Mouse (Mus musculus): ENCODE measurements at regions not wholly inside any gene's neighbourhood (a gene's known extent, or its start where the extent isn't known, plus 50 kb on each side); places are given as distances from the start of the nearest gene placed in this dataset.
A peak's percentile ranks its signal among the peaks of the same experiment; 100 is the strongest.

DNA sequence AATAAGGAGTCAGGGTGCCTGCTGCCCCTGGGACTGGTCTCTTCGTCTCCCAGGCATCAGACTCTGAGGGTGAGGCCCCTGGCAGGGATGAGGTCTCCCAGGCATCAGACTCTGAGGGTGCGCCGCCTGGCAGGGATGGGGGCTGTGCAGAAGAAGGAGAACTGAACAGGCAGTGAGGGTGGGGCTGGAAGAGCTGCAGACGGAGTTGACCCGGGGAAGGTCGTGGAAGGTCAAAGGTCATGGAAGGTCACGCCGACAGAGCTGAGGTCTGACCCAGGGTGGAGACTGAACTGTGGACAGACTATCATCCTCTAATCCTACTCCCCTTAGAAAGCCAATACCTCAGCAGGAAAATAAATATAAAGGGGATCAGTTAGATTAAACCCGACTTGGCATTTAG is 50.6 kb upstream of the Grik3 start:
- no peak for DNase-seq (ENCODE audit: low spot score)

DNA sequence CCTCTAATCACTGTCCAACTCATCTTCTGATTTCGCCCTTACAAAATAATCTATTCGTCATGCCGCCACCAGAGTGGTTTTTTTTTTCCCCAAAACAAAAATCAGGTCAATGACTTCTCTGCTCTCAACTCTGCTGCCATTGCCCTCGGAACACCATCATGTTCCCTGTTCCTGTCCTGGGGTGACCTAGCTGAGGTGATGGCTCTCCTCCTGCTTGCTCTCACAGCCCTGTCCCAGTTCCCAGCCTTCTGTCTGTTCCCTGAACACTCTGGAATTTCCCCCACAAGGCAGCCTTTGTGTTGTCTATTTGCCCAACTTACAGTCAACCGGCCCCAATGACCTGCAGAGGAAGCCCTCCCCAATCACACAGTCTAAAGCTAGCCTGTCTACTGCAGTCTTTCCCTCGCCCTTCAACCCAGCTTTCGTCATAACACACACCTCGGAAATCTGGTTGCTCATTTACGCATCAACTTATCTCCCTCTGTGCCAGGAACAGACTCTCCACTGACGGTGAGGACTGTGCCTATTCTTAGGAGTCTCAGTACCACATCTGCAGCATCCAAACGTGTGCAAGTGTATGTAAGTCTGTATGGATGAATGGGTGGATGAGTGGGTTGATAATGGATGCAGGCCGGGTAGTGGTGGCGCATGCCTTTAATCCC is 53.2 kb upstream of the Grik3 start:
- DNase-seq (ENCODE audit: low spot score) = no peak

DNA sequence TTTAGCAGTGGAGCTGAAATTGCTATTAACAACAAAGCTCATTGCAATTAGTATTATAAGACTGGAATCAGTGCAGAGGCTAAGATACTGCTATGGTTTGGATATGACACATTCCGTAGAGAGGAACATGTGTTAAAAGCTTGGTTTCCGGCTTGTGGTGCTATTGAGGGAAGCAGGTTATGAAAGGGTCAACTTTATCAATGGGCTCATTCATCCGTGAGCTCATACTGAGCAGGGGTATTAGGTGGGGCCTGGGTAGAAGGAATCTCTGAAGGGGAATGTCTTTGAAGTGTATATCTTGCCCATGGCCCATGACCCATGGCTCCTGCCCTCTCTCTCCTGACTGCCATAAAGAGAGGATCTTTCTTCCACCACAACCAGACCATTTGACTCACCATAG is 57.0 kb upstream of the Grik3 start:
- no peak for DNase-seq (ENCODE audit: low spot score)

DNA sequence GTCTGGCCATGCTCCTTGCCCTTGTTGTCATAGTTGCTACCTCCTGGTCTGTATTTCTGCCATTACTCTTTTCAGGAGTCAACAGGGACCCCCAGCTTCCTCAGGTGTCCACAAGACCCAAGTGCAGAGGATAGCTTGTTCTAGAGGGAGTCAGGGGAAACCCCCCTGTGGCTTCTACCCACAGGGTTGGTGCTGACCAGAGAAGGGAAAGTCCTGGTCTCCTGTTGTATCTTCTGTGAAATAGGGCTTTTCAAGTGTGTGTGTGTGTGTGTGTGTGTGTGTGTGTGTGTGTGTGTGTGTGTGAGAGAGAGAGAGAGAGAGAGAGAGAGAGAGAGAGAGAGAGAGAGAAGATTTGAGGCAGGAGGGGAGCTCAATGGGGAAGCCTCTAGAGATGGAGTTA is 58.9 kb upstream of the Grik3 start:
- DNase-seq (ENCODE audit: low spot score) = no peak

DNA sequence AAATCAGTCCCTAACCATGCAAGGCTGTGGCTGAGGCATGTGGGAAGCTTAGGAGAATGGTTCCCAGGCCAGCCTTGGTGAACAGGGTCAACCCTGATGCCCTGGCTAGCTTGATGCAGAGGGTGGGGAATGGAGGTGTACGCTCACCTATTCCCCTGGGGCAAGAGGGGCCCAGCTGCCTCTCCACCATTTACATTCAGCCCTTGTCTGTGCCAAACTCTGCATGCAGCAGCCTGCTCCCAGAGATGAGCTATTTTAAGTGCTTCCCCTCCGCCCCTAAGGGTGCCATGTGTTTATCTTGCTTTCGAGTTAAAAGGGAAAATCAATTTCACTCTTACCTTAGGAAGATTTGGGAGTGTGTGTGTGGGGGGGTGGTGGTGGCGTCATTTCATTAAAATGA is 59.7 kb upstream of the Grik3 start:
- DNase-seq (ENCODE audit: low spot score) = no peak

DNA sequence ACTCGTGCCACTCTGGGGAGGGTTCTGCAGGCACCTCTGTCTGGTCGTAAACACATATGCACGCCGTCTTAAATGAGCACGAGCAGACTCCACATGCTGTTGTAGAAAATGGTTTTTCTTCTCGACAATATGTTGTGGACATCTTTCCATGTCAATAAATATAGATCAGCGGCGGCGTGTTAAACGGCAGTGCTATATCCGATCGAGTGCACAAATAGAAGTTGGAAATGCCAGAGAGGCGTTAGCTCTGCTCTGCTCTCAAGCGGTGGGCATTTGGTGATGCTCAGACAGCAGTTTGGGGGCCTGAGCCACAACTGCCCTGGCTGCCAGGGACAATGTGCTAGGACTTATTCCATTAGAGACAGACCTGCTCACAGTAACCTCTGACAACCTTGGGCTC is 61.8 kb upstream of the Grik3 start:
- DNase-seq (ENCODE audit: low spot score) = no peak

DNA sequence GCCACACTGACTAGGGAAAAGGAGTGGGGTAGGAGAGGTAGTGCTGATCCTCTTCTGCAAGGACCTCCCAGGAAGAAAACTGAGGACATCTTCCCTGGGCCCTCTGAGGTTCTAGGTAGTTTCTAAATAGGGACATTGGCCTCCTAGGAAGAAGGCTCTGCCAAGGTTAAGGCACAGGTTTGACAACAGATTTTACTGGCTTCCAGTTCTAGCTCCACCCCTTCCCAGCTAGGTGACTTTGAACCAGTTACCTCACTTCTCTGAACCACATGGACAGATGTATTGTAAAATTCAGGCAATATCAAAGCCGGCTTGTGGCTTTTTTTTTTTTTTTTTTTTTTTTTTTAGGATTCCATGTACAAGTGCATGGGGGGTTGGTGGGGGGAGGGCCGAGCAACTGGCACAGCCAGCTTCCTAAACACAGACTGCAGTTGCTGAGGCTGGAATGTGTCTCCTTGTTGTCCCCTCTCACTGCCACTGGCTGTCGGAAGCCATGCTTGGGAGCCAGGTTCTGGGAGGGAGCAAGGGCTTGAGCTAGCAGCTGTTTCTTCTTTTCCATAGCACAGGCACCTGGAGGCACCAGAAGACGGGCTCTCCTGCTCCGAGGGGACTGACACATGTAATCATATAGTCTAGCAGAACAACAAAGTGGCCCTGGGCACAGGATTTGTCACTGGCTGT is 69.8 kb upstream of the Grik3 start:
- no peak for DNase-seq (ENCODE audit: low spot score)

DNA sequence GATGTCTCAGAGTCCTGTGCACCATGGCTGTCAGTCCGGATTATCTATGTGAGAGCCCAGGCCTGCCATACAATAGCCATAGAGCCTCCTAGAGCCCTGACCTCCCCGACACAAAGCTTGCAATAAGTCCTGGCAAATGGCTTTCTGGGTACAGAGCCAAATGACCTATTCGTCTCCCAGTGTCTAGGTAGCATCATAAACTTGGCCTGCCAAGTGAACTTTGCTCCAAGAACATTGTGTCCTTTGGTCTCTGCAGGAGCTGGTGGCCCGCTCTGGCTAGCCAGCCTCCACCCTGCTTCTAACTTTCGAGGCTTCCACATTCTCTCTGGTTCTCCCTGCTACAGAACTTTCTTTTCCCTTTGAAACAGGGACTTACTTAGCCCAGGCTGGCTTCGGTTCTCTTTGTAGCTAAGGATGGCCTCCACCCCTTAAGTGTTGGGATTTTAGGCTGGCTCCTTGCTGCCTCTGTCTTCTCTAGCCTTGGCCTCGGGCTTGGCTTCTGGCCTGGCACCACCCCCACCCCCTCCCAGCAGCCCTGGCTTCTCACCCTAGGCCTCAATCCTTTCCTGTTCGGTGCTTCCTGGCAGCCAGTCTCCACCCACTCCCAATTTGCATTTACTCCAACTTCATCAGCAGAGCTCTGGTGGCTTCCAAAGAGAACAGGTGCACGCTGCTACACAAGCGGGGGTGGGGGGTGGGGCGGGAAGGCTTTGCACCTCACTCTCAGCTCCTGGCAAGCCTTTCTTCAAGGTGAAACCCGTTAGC is 70.8 kb upstream of the Grik3 start:
- DNase-seq (ENCODE audit: low spot score) = no peak

DNA sequence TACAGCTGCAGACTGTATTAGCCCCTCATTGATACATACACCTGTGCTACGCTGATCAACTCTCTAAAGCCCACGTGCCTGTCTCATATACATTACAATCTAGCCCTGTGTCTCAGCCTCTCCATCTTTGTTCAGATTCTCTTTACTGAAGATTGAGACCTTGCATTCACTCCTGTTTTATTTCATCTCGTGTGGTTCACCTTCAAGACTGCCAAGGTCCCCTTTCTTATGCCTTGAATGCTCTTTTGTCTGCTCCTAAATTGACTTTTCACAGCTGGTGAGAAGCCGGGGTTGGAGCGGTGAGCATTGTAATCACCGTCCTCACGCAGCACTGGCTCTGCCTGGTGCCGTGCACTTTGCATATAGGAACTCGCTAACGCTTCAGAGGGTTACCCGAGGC is 75.2 kb upstream of the Grik3 start:
- no peak for DNase-seq (ENCODE audit: low spot score)

DNA sequence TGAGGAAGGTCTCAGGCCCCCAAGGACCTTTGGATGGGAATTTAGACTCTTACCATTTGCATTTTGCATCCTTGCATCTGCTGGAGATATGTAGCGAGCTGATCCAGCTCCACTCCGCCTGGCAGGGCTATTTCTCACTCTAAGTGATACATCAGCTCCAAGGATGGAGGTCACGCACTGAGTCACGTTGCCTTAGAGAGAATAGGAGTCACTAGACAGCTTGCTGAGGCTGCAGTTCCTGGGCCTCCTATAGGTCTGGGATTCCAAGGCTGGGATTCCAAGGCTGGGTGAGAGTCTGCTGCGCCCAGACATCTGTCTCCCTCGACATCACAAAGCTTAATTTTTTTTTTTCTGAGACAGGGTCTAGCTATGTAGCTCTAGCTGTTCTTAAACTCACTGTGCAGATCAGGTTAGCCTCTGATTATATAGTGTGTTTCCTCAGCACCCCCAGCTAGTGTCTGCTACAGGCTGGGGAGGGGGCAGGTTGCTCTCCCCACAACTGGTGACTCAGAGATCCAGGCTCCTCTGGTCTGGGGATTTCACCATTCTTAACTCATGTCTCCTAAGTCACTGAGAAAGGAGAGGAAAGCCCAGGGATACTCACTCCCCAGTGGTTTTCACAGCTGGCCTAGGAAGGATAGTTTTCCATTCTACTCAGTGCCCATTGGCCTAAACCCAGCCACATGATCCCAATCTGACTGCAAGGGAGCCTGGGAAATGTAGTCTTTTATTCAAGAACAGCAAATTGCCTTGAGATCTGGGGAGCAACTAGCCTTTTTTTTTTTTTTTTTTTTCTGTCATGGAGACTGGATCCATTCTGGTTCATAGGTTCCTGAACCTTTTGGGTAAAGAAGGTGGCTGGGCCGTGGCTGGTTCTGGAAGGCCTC is 76.4 kb upstream of the Grik3 start:
- DNase-seq (ENCODE audit: low spot score) = no peak

DNA sequence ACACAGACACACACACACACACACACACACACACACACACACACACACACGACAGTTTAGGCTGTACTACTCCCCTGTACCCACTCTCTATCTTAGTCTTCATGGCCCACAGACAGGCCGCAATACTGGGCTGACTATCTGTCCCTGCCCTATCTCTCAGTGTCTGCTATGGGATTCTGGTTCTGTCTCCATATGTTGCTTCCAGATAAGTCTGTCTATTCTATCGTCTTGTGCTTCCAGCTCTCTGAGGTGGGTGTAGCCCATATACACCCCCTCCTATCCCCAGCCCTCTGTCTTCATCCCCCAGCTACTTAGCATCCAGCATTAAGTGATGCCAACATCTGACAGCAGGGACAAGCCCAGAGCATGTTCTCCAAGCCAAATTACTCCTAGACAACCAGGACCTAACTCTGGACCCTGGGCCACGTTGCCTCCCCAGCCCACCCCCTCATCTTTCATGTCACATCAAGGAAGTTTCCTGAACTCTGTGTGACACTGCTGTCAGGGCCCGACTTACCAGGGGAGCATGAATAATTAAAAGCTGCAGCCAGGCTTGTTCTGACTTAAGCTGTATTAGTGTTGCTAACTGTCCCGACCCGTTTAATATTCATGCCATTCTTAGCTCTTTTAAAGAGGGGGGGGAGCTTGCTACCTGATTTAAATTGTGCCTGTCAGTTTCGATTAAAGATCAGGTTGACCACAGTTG is 79.6 kb upstream of the Grik3 start:
- no peak for DNase-seq (ENCODE audit: low spot score)

DNA sequence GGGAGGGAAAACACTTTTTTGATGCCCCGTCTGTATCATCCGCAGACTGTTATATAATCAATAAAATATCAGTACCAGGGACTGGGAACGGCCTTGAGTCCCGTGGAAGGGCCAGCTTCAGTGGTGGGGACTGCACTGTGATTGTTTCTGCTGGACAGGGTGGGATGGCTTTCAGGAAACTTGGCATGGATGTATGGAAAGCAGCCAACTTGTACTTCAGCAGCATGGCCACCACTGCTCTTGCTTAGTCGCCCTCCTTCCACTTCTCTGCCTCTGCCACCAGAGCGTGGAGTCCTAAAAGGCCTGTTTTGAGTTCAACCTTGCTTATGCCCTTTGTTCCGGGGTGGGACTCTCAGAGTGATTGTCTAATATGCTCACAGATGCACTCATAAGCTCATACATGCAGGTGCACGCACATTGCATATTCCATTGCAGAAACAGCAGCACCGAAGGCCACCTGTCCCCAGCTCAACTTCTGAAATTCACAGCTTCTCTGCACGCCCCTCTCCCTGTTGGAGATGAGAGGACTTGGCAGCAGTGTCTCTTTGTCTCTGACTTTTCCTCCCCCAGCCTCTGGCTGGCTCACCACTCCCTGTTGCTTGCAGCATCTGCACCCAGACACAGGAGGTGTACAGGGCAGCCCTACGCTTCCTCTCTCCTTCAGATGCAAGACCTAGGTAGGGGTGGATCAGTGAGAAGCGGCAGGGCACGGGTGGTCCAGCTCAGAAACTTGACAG is 91.0 kb upstream of the Grik3 start:
- no peak for DNase-seq (ENCODE audit: low spot score)

DNA sequence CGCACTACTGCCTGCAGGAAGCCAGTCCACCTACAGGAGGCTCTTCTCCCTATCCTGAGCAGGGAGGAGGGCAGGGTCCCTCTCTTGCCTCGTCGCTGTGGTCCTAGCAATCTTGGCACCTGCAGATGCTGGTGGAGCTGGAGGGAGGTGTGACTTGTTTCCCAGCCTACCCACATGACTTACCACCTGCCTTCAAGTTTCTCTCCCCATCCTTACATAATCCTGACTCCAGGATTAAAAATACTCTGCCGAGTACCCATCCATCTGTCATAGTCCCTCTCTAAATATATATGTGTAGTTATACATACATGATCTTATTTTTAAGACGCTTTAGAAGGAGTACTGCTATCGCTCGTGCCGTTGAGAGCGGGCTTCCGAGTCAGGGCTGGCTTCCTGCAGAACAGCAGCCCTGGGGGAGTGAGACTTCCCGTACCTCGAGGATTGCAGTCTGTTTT is 93.5 kb upstream of the Grik3 start:
- DNase-seq (ENCODE audit: low spot score) = no peak

DNA sequence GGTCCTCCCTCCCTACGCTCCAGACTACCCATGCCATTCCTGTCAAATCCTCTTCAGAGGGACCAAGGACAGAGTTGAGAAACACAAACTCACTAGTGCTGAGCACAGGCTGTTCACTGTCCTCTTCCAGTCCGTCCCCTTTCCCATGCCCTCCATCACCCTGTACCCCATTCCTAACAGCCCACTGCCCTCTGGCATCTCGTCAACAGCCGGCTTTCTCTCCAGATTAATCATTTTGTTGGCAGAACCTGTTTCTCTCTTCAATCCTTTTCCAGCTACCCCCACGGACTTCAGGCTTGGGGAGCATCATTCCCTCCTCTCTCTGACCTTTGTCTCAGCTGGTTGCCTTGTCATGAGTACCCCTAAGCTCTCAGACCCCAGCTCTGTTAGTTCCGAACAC is 99.2 kb upstream of the Grik3 start:
- no peak for DNase-seq (ENCODE audit: low spot score)

DNA sequence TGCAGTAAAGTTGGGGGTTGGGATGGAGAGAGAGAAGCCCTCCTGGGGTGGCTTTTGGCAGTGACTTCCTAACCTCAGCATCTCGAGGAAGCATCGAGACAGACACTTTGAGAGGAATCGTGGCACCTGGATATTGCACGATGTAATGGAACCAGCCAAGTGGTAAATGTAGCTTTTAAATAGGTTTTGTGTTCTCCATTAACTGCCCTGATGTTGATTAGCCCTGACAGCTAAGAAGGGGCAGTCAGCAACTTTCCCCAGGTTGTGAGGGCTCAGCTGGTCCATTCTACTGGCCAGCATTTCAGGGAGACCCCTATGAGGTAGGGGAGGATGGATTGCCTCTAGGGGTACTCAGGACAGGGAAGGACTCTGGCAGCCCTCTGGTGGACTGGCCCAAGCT is 104.7 kb upstream of the Grik3 start:
- DNase-seq (ENCODE audit: low spot score) = no peak

DNA sequence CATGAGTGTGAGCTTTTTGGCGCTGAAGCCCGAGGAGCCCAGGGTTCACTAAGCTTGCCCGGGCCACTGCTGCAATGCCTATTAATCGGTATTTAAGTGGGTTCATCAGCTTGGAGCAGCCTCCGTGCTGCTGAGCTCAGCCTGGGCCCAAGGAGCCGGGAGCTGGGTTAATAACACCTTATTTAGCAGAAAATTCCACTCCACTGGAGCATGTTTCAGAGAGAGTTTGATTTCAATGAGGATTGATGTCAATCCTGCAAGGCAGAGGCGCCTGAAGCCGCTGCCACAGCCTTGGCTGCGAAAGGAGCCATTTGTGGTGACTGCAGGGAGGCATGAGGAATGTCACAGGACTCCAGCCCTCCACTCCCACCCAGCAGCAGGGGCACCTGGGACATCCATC is 126.5 kb upstream of the Grik3 start:
- DNase-seq (ENCODE audit: low spot score) = no peak

DNA sequence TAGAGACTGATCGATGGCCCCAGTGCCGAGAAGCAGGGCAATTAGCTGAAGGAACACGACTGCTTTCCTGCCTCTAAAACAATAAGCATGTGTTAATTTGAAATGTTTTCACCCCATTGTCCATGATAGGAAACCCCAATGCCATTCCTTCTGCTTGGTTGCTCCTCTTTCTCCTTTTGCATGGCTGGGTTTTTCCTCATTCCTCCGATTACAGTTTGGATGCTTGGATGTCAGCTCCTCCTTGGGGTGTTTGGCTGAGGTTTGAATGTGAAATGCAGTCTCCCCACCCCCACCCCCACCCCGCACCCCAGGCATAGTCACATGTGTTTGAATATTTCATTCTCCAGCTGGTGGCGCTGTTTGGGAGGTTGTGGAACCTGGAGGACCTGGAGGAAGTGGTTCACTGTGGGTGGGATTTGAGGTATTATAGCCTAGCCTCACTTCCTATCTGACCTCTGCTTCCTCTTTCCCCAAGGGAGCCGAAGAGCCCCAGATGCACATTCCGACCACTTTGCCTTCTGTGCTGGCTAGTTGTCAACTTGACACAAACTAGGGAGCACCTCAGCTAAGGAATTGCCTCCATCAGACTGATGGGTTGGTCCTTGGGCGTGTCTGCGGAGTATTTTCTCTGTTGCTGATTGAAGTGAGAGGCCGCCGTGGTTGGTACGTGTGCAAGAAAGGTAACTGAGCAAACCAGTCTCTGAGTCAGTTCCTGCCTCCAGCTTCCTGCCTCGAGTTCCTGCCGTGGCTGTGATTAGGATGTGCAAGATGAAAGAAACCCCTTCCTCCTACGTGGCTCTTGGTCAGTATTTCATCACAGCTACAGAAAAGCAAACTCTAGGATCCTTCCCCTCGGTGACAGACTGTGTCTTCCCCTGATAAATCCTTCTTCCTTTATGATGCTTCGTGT is 128.6 kb upstream of the Grik3 start:
- DNase-seq (ENCODE audit: low spot score) = no peak

DNA sequence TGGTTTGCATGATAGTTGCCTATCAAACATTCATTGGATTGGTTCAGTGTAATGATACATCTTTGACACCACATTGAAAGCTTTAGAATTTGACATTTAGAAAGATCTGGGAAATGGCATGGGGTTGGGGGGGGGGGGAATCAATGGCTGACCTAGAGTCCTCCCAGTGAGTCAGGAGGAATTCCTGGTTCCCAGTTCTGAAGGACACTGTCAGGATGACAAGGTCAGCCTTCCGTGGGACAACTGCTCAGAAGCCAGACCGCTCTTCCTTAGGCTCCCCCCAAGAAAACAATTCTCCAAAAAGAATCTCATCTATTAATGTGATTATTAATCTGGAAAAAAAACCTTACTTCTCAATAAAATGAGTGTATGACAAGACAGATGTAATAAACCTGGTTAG is 132.1 kb upstream of the Grik3 start:
- DNase-seq (ENCODE audit: low spot score) = no peak

DNA sequence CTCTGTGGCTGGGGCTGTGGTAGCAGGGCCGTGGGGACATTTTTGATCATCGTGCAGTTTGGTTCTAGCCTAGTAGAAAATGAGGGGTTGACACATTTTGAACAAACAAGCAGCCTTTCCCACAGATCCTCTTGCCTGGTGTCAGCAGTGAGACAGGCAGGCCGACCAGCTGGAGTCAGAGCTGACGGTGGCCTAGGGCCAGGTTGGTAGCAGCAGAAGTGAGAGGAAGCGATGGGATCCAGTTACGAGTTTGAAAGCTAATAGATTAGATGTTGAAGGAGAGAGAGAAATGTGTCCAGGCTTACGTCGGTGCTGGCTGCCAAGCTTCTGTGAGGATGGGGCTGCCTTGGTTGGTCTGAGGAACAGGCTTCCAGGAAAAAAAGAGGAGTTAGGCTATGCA is 134.1 kb upstream of the Grik3 start:
- DNase-seq (ENCODE audit: low spot score) = peak; percentile 61

DNA sequence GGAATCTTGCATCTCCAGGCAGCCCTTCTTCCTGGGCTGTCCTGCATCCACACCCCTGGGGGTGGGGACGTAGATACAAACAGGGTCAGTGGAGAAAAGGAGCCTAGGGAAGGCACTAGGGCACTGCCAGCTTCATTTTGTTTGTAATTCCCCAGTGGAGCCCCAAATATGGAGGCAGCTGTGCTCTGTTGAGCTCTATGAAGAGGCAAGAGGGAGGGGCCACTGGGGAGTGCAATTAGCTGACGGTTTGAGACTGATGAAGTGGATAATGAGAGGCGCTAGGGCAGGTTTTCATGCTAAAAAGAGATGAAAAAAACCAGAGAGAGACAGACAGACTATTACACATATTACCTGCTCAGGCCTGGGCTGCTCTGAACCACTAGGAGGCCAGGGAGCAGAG is 135.8 kb upstream of the Grik3 start:
- no peak for DNase-seq (ENCODE audit: low spot score)
